Mouse (Mus musculus) ovary, postnatal 36 days (tissue): ENCODE data around the gene Gspt2.
"Not testable (repeated sequence)": the region's sequence is repeated elsewhere in the genome, so short reads cannot be mapped to it uniquely, and the experiment has no call there.

ENCODE experiments used
- DNase-seq: peaks from one replicate; pipeline ENCODE4 v3.0.0; 2022; ENCODE audit warnings: low spot score, mixed read lengths

The Gspt2 gene

GRCm38 (mm10) chrX:94635961-94636563 is at the start of gene Gspt2:
Gspt2 (plus strand) TSS chrX:94636069.
- peak; percentile 47 for DNase-seq

- DNase-seq, result peak; percentile 36
Observed at GRCm38 (mm10) chrX:94624835-94625803, 10.8 kb upstream of the Gspt2 start.

- DNase-seq, result no peak
Observed at GRCm38 (mm10) chrX:94636911-94637310, 1.0 kb downstream of the Gspt2 start.

GRCm38 (mm10) chrX:94648541-94648940 is 12.7 kb downstream of the Gspt2 start:
- no peak for DNase-seq

- DNase-seq, result no peak
Observed at GRCm38 (mm10) chrX:94657734-94658133, 21.9 kb downstream of the Gspt2 start.

GRCm38 (mm10) chrX:94670814-94671213 is 34.9 kb downstream of the Gspt2 start:
- no peak for DNase-seq

GRCm38 (mm10) chrX:94674977-94675376 is 39.1 kb downstream of the Gspt2 start:
- DNase-seq, result peak; percentile 6

GRCm38 (mm10) chrX:94681581-94681980 is 45.7 kb downstream of the Gspt2 start:
- DNase-seq, result not testable (repeated sequence)

GRCm38 (mm10) chrX:94689593-94689992 is 53.7 kb downstream of the Gspt2 start:
- DNase-seq, result peak; percentile 6
